Mouse (Mus musculus) lung, adult 2 months (tissue): ENCODE data around the gene Dnah12. TPM values are rescaled to one million over a fixed set of nuclear protein-coding genes. Genes with fewer than 3 reads are reported as not detected.
"Not testable (repeated sequence)": the region's sequence is repeated elsewhere in the genome, so short reads cannot be mapped to it uniquely, and the experiment has no call there.

ENCODE experiments used
- DNase-seq: peaks from one replicate; pipeline ENCODE4 v3.0.0; 2022
- H3K4me1 ChIP-seq: fragments of 200-500 bp; 2 replicates; pipeline ENCODE4 v1.6.1; 2011; ENCODE audit warnings: low read length; ENCODE audit not compliant: control insufficient read depth, insufficient read depth
- H3K4me3 ChIP-seq: fragments of 200-500 bp; replicated peaks from 2 replicates; pipeline ENCODE3; 2011; ENCODE audit warnings: low read depth, mild to moderate bottlenecking, control low read depth, low read length; ENCODE audit errors: extremely low read depth
- CTCF ChIP-seq: fragments of 200-500 bp; IDR thresholded peaks from 2 replicates; pipeline ENCODE4 v1.5.1; 2011; ENCODE audit warnings: mild to moderate bottlenecking, low read length, control low read depth; ENCODE audit not compliant: insufficient read depth
- POLR2A ChIP-seq: fragments of 200-500 bp; IDR thresholded peaks from 2 replicates; pipeline ENCODE4 v1.6.1; 2011; ENCODE audit warnings: low read depth, mild to moderate bottlenecking, control low read depth, low read length, borderline replicate concordance; ENCODE audit errors: extremely low read depth
- WGBS: fragments of 180-500 bp; shearing (Covaris S2); methylation state at CpG from one replicate; pipeline ENCODE4 v1.1.7; 2018; 5-methylcytosine and 5-hydroxymethylcytosine counted together
- polyA plus RNA-seq: library from polyadenylated mRNA; depleted of rRNA; stranded (reverse); fragments of >200 nt; gene quantifications from 2 replicates; pipeline ENCODE4 v1.2.3, GENCODE M21; 2012; rRNA removed

Dnah12 gene
- polyA plus RNA-seq, 1 experiment, result 1.6 TPM

DNA sequence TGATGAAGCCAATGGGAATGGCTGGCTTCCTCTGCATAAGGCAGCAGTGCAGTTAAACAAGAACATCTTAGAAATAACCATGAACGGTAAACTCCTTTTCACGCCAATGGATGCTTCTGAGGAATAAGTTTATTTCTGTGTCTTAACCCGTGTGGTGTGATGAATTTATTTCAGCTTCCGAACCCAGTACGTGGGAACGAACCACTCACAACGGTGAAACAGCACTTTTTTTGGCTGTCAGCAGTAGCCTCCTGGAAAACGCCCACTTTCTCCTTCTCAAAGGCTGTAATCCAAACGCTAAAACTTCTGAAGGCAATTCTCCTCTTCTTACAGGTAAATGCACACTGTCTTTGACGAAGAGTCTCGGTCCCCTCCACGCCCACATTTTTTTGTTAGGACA is 207.8 kb downstream of the Dnah12 start:
- no peak for DNase-seq
- no peak overlapping the region for H3K4me3 ChIP-seq
- no peaks in the 10 kb centered on the region for H3K4me1 ChIP-seq
- 80% methylated on average over 12 of the region's 12 CpGs for WGBS
- no peak for TF ChIP-seq POLR2A
- TF ChIP-seq CTCF, result no peak

DNA sequence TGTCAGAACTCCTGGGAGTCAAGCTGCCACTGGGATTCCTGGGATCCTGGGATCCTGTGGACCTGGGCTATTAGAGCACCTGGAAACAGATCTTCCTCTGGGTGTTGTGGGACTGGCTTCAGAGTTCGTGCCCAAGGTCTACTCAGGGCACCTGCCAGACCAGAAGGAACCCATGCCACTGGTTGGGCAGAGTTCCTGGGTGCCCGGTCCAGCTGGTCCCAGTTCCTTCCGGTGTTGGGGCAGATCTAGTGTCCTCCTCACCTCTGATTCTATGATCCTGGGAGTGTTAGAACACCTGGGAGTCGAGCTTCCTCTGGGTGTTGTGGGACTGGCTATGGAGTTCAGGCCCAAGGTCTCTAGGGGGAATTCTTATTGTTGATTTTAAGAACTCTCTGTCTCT is 214.3 kb downstream of the Dnah12 start:
- no peak for DNase-seq
- no peak for TF ChIP-seq CTCF
- no peak for TF ChIP-seq POLR2A
- WGBS, result 85% methylated on average over 4 of the region's 4 CpGs

DNA sequence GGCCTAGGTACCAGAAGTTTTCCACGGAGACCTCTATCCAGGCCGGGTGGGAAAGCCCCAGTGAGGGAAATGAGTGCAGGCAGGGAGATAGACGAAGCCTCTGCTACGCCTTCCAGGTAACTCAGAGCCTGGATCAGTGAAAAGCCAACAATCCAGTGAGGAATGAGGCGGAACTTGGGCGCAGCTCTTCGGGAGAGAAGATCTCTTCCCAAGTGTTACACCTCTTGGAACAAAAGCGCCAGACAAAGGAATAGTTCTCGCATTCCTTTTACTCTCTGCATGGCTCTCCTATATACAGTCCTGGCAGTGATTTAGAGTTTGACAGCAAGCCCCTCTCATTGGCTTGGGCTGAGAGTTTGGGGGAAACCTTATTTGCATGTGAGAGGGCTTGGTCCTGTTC is 217.4 kb downstream of the Dnah12 start:
- not testable (repeated sequence) for DNase-seq, H3K4me1 ChIP-seq, H3K4me3 ChIP-seq
- 65% methylated on average over 9 of the region's 9 CpGs for WGBS

More for the DNA sequence above, 214.3 kb downstream of the Dnah12 start:
- Histone ChIP-seq H3K4me3 (no peak overlapping the region), H3K4me1 (peaks cover 2% of the 10 kb centered on the region; the same call in 1 of the 2 replicates)

DNA sequence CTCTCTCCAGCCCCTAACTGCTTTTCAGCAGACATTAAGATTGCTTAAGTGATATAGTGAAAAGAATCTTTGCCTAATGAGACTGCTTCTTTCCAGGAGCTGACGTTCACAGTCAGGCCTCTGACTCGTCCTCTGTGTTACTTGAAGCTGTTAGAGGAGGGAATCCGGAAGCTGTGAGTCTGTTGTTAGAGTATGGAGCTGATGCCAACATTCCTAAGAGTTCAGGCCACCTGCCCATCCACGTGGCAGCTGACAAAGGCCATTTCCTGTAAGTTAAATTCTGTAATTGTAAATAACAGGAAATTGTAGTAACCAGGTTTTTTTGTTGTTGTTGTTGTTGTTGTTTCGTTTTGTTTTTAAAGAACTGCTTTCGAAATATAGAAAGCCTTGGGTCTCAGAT is 218.1 kb downstream of the Dnah12 start:
- Histone ChIP-seq H3K4me1 (peaks cover 2% of the 10 kb centered on the region; the same call in 1 of the 2 replicates), H3K4me3 (no peak overlapping the region)
- 38% methylated on average over 6 of the region's 6 CpGs for WGBS
- TF ChIP-seq POLR2A (no peak), CTCF (no peak)
- no peak for DNase-seq

DNA sequence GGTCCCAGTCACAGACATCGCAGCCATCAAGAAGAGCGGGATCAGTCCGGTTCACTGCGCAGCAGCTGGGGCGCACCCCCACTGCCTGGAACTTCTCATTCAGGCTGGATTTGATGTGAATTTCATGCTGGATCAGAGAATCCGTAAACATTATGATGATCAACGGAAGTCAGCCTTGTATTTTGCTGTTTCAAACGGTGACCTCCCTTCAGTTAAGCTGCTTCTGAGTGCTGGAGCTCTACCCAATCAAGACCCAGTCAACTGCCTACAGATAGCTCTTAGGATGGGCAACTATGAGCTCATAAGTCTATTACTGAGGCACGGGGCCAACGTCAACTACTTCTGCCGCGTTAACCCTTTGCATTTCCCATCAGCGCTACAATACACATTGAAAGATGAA is 218.8 kb downstream of the Dnah12 start:
- WGBS, result 76% methylated on average over 13 of the region's 13 CpGs
- DNase-seq, result no peak
- Histone ChIP-seq H3K4me1 (peaks cover 2% of the 10 kb centered on the region; the same call in 1 of the 2 replicates), H3K4me3 (no peak overlapping the region)
- TF ChIP-seq CTCF (no peak), POLR2A (no peak)

DNA sequence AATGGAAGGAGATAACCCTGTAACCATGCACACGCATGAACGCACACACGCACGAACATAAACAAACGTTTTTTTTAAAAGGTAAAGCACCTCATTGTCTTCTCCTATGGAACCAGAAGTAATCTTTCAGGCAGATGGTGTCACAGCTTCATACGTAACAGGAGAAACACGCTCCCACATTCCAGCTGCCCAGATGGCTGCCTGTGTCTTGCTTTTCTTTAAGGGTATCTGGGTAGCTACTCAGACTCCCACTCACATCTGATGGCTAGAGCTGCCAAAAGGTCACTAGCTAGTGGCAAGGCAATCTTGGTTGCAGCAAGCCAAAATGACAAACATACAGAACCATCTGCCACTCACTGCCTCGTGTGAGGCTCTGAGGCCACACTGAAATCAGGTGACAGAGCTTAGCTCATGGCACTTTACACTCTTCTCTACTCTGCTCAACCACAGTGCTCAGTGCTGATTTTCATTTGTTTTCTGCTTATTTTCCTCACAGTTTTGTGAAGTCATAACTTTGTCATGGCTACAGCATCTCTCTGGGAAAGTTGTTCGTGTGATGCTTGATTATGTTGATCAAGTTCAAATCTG is 220.7 kb downstream of the Dnah12 start:
- no peak for DNase-seq
- Histone ChIP-seq H3K4me1 (peaks cover 2% of the 10 kb centered on the region; the same call in 1 of the 2 replicates), H3K4me3 (no peak overlapping the region)
- TF ChIP-seq POLR2A (no peak), CTCF (no peak)
- WGBS, result 75% methylated on average over 9 of the region's 9 CpGs

DNA sequence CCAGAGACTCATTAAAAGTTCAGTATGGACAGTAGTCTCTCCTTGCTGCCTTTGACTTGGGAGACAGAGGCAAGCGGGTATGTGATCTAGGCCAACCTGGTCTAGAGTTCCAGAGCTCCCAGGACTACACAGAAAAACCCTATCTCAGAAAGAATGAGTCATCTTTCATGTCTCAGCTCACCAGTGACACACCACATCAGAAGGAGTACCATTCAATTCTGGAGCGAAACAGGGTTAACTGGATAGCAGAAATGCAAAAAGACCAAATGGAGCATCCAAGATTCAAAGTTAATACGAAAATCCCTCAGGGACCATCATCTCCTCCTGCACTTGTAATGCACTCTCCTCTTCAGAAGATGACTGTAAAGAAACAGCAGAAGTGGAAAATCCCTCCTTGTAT is 226.2 kb downstream of the Dnah12 start:
- 93% methylated on average over 3 of the region's 3 CpGs for WGBS
- TF ChIP-seq CTCF (no peak), POLR2A (no peak)
- no peak for DNase-seq
- no peaks in the 10 kb centered on the region for H3K4me1 ChIP-seq
- H3K4me3 ChIP-seq, result no peak overlapping the region

DNA sequence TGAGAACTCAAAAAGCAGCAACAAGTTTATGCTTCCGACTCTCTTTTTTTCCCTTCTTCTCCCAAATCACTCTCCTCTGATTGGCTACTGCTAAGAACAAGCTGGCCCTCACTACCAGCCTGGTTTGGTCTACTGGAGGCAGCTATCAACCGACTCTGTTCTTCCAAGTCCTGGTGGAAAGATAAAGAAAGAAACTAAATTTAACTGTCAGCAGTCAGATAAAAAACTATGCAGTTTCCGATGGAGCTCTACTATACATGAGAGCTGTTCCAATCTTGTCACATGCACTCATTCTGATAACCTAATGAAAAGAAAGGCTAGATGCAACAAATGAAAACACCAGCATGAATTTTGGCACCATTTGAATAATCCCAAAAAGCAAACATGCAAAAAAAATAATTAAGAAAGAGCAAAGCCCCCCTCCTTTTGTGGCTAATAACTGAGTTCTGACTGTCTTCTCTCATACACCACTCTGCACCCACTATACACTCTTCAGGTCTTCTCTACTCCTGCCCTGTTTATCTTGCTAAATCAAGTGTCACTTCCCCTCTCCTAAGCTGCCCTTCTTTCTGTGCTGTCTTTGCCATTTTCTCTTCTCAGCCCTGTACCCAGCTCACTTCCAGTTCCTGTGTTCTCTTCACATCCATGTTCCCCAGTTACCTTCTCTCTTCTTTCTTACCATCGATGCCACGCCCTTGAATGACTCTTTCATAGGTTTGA is 230.8 kb downstream of the Dnah12 start:
- no peaks in the 10 kb centered on the region for H3K4me1 ChIP-seq
- no peak for TF ChIP-seq POLR2A
- TF ChIP-seq CTCF, result no peak
- no peak for DNase-seq
- no peak overlapping the region for H3K4me3 ChIP-seq
- 88% methylated on average over 5 of the region's 5 CpGs for WGBS

DNA sequence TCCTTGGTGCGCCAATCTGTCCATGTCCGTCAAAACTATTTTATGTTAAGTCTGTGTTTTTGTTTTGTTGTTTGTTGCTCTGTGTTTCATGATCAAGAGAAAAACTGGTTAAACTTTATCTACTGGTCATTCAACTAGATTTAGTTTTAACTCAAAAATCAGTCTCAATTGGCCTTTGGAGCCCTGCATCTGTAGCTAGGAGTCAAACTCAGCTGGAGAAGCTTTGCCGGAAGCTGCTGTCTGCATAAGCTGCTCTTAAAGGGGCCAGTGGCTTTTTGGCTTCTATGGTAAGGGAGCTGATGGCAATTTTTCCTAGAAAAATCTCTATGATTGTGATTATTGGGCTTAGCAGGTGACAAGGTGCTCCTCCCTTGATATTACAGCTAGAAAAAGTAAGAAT is 241.8 kb downstream of the Dnah12 start:
- Histone ChIP-seq H3K4me1 (no peaks in the 10 kb centered on the region), H3K4me3 (no peak overlapping the region)
- no peak for DNase-seq
- 89% methylated on average over 3 of the region's 3 CpGs for WGBS
- TF ChIP-seq CTCF, result no peak
- no peak for TF ChIP-seq POLR2A

DNA sequence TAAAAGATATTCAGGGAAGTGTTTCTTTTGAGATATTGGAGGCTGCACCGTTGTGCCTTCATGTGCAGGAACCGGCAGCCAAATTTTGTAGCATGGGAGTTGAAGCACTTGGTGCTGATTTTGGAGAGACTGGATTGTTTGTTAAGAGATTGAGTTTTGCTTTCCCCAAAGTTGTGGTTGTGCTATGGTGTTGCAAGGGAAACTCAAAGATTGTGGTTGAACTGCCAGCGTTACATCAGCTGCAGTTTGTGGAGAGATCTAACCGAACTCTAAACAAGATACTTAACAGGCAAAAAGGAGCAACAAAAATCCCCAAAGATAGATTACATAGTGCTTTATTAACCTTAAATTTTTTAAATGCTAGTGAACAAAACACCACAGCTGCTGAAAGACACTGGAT is 242.5 kb downstream of the Dnah12 start:
- Histone ChIP-seq H3K4me1 (no peaks in the 10 kb centered on the region), H3K4me3 (no peak overlapping the region)
- no peak for DNase-seq
- no peak for TF ChIP-seq POLR2A
- 84% methylated on average over 4 of the region's 4 CpGs for WGBS

Other genes with a start within 250 kb of the Dnah12 start
- gene Slmap, start 158.3 kb upstream of the Dnah12 start, polyA plus RNA-seq, result 22.8 and 25.0 TPM in 2 replicates
- 14.4 and 15.8 TPM in 2 replicates for gene Dennd6a, start 119.4 kb upstream of the Dnah12 start, polyA plus RNA-seq
- gene Arf4, start 55.2 kb upstream of the Dnah12 start, polyA plus RNA-seq, result 122 and 167 TPM in 2 replicates
- 4.7 and 4.8 TPM in 2 replicates for gene Pde12, start 23.4 kb upstream of the Dnah12 start, polyA plus RNA-seq
- 2.6 and 4.8 TPM in 2 replicates for gene Asb14, start 201.3 kb downstream of the Dnah12 start, polyA plus RNA-seq